Mouse (Mus musculus) c-Kit-negative CD71-positive TER-119-positive erythroid progenitor cells, embryonic 14.5 days (primary cell): ENCODE measurements around the gene Tgfbr1.
"Not testable (repeated sequence)": the region's sequence is repeated elsewhere in the genome, so short reads cannot be mapped to it uniquely, and the experiment has no call there.

Experiments used
- DNase-seq: peaks from one replicate; pipeline ENCODE4 v3.0.0-alpha.2; 2013; ENCODE audit warnings: low read depth, low spot score

Gene Tgfbr1

DNA sequence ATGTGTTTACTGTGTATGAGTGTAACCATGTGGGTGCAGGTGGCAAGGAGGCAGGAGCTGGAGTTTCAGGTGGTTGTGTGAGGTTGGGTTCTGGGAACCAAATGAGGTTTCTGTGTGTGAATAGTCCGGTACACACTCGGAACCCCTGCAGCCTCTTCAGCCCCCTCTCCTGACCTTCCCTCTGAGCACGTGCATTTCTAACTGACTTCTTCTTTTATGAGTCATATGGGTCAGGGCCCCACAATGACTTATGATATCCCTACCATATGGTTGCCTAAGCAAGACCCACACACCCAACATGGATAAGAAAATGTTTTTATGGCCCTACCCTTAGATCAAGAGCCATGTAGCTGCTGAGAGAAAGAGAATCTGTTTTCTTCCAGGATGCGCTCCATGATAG lies 6.0 kb upstream of the Tgfbr1 start:
- no peak for DNase-seq

DNA sequence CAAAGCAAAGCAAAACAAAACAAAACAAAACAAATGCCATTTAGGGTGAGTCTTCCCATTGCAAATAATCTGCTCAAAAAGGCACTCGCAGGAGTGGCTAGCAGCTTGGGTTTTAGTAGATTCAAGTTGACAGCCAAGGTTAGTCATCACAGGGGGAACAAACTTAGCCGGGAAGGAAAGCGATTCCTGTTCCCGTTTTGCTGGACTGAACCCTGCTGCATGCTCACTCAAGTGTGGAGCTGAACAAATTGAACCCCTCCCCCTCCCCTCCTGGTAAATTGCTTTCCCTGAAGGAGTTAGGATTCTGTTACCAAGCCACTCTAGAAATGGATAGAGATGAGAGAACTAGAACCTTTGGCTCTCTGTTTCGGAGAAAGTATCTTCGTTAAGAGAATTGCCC lies 3.3 kb upstream of the Tgfbr1 start:
- DNase-seq, result no peak

GRCm38 (mm10) chr4:47351386-47352049 lies 1.5 kb upstream of the Tgfbr1 start:
- DNase-seq, result no peak

DNA sequence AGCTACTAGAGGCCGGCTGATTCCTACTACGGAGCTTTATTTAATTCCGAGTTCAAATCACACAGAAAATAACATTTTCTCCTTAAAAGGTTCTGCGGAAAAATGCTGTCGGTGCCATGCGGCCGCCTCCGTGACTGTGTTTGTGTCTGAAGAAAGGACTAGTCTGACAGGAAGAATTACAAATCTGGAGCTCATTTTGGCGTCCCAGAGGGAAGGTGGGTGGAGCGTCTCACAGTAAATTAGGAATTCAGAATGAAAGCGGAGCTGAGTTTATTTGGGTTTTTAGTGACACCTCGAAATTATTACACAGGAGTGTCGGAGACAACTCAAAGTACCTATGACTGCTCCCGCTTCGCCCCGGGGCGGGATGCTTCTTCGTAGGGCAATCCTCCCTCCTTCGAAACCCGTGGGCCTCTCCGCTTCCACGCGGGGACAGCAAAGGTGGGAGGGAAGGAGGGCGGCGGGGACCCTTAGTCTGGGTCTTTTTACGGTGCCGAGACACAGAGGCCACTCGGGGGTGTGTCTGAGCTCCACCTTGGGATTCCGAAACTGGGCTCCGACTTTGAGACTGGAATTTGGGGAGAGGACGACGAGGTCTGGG lies 861 bp upstream of the Tgfbr1 start:
- DNase-seq, result no peak

DNA sequence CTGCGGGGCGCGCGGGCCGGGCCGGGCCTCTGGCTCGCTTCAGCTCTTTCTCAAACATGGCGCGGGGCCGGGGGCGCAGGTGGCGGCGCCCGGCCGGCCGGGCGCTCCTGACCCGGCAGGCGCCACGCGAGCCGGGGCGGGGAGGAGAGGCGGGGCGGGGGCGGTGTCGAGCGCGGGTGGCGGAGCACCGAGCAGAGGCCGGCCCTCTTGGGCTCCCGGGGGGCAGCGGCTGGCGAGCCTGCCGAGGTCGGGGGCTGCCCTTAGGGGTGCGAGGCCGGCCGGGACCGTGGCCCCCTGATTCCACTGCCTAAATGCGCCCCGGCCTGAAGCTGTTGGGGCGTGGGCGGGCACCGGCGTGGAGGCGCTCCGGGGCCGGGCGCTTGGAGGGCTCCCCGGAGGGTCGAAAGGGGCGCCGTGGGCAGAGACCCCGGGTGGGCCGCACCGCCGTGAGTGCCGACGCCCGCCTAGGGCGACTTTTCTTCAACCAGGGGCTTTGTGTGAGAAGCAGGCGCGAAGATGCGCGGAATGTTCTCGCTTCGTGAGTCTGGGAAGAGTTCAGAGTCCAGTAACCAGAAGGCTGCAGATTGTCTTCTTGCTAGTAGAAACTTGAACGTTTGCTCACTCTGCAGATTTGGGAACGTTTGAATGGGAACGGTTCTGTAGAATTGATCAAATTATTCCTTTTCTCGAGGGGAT lies 542 bp downstream of the Tgfbr1 start:
- no peak for DNase-seq

DNA sequence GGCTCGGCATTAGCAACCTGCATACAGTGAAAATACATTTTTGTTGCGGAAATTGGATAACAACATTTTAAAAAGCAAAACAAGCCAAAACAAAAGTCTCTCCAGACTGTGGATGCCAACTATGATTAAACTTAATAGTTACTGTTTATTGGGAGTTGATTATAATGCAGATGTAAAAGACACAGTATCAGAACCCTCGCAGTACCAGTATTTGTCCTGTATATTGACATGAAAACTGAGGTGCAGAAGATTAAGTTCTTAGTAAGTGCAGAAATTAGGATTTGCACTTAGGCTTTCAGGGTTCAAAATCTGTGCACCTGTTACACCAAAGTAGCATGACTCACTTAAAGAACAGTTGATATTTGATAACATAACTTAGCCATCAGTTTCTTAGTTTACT lies 1.3 kb downstream of the Tgfbr1 start:
- no peak for DNase-seq

DNA sequence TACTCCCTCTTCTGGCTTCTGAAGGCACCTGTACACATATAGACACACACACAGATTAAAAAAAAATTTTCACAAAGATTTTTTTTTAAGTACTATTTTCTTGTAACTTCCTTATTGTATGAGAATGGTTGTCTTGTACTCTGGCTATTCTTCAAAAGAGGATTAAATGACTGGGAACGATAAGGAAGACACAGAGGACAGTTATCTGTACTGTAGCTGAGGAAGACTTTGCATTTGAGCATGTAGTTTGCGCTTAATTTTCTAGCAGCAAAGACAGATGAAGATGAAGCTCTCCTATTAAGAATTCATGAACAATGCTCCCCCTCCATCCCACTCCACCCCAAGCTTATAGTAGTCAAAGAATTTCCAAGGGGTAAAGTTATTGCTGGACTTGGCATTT lies 9.6 kb downstream of the Tgfbr1 start:
- DNase-seq, result no peak

GRCm38 (mm10) chr4:47363134-47363533 lies 10.1 kb downstream of the Tgfbr1 start:
- no peak for DNase-seq

- DNase-seq, result no peak
Observed at GRCm38 (mm10) chr4:47368717-47369116, 15.7 kb downstream of the Tgfbr1 start.

DNA sequence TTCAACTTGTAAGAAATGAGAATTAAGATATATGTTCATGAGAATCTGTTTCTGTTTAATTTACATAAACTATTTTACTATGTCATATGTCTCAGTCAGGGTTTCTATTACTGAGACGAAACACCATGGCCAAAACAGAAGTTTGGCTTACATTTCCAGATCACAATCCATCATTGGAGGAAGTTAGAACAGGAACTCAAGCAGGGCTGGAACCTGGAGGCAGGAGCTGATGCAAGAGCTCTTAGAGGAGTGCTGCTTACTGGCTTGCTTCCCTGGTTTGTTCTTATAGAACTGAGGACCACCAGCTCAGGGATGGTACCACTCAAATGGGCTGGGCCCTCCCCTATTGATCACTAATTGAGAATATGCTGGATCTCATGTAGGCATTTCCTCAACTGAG lies 25.7 kb downstream of the Tgfbr1 start:
- no peak for DNase-seq

DNA sequence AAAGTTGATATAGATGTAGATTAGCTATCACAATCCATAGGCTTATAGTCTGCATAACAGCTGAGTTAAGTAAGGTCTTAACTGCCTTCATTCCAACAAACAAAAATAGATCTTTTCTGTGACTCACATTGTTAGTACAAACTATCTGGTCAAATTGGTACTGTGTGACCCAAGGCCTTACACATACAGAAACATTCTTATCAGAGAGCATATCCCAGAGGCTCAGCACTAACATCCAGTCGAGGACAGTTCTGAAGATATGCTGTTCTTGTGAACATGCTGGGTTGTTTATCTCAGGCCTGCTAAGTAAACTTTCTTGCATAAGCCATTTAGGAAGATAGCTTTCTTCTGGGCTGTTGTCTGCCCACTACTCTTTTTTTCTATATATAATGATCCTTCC lies 29.4 kb downstream of the Tgfbr1 start:
- no peak for DNase-seq

DNA sequence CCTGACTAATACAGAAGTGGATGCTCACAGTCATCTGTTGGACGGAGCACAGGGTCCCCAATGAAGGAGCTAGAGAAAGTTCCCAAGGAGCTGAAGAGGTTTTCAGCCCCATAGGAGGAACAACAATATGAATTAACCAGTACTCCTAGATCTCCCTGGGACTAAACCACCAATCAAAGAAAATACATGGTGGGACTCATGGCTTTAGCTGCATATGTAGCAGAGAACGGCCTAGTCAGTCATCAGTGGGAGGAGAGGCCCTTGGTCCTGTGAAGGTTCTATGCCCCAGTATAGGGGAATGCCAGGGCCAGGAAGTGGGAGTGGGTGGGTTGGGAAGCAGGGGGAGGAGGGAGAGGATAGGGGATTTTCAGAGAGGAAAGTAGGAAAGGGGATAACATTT lies 38.9 kb downstream of the Tgfbr1 start:
- not testable (repeated sequence) for DNase-seq

DNA sequence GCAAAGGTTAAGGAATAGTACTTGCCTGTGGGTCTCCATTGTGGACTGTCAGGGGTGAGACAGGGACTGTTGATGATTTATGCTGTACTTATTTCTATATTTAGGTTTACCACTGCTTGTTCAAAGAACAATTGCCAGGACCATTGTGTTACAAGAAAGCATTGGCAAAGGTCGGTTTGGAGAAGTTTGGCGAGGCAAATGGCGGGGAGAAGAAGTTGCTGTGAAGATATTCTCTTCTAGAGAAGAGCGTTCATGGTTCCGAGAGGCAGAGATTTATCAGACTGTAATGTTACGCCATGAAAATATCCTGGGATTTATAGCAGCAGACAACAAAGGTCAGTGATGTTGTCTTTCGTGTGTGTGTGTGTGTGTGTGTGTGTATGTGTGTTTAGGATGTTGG lies 43.2 kb downstream of the Tgfbr1 start:
- DNase-seq, result no peak

GRCm38 (mm10) chr4:47397951-47398687 lies 45.1 kb downstream of the Tgfbr1 start:
- DNase-seq, result no peak

- DNase-seq, result no peak
Observed at GRCm38 (mm10) chr4:47399824-47400223, 46.8 kb downstream of the Tgfbr1 start.

- DNase-seq, result no peak
Observed at GRCm38 (mm10) chr4:47400314-47400713, 47.3 kb downstream of the Tgfbr1 start.

DNA sequence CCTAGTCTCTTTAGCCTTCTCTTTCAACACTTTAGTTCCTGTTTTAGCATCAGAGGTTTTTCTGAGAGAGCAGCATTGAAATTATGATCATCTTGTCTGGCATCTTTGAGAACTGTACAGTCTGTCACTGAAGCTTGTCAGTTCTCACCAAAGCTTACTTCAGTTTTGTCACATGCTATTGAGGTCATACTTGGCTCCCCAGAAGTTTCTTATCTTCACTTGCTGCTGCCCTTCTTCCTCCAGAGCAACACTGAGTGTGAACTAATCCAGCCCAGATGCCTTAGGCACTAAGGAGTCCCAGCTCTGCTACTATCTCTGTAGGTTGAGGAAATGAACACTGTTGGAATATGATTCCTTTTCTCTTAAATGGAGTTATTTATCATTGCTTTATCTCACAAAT lies 49.2 kb downstream of the Tgfbr1 start:
- no peak for DNase-seq

DNA sequence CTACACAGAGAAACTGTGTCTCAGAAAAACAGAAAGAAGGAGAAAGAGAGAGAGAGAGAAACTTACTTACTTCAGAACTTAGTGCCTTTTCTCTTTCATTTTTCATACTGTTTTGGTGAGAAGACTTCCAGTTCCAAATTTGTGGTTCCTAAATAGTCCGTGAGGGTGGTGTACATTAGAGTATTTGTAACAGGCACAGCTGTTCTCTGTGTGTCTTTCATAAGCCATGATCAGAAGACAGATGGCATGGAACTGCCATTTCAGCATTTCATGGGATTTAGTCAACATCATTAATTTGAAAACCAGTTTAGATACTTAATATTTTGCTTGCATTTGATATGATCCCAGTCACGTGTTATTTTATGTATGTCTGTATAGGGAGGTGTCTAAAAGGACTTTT lies 51.5 kb downstream of the Tgfbr1 start:
- DNase-seq, result no peak

DNA sequence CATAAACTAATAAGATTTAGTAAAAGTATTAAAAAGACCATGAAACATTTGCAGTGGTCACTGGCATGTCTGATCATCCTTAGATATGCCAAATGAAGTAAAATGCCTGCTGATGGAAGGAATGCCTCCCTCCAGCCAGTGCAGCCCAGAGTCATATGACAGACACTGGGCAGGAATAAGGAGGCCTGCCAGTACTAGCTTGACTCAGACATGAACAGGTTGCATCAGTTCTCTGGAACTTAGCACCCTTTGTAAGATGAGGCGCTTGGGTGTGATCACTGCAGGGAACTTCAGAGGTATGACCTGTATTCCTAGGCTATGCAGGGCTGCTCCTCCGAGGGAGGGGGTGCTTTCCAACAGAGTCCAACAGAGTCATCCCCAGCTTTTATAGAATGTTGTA lies 54.1 kb downstream of the Tgfbr1 start:
- no peak for DNase-seq

DNA sequence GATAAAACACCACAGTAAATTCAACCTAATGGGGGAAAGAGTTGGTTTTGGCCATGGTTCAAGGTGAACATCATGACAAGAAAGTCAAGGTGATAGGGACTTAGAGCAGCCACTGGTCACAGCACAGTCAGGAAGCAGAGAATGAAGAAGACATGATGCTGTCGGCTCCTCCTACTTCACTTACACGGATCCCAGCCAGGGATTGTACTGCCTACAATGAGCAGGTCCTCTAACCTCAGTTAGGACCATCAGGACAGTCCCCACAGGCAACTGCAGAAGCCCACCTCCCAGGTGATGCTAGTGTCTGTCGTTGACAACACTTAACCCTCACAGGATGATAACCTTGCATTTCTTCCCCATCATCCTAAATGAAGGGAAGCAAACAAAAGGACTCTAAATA lies 64.8 kb downstream of the Tgfbr1 start:
- no peak for DNase-seq

DNA sequence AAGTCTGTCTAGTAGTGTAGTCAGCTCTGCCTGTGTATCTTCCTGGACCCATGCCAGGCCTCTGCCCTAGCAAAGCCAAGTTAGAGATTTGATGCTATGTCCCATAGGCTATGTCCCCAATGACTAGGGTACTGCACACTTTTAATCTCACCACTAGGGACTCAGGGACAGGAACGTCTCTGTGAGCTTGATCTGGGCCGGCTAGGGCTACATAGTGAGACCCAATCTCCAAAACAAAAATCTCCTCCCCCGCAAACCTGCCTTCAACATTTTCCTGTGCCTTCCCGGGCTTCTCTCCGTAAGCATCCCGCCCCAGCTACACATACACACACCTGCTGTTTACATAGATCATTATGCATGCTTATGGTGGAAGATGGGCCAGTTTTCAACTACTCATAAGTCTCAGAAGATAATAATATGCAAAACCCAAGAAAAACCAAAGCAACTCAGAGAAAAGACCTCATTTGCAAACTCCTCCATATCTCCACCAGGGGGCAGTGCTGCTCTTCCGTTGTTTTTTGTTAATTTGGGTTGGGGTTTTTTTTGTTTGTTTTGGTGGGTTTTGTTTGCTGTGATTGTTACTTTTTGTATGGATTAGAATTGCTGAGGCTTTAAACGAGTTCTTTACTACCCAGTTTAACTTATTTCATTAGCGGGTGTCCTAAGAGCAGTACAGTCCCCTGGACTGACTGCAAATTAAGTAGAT lies 66.4 kb downstream of the Tgfbr1 start:
- peak; percentile 8 for DNase-seq

GRCm38 (mm10) chr4:47420191-47420590 lies 67.2 kb downstream of the Tgfbr1 start:
- DNase-seq, result no peak
